Mouse (Mus musculus) bone marrow macrophage, adult 2 months (primary cell): ENCODE measurements around the gene Rag1.

Experiments
- CTCF ChIP-seq: IDR thresholded peaks from 2 replicates; pipeline ENCODE4 v1.5.1; 2012; ENCODE audit warnings: low read depth, mild to moderate bottlenecking, low read length, moderate library complexity
- POLR2A ChIP-seq: IDR thresholded peaks from 2 replicates; pipeline ENCODE4 v1.6.1; 2012; ENCODE audit warnings: mild to moderate bottlenecking, low read depth, low read length, borderline replicate concordance

GRCm38 (mm10) chr2:101668751-101669150 lies 19.4 kb upstream of the Rag1 start:
- TF ChIP-seq CTCF (no peak), POLR2A (no peak)
